Mouse (Mus musculus) frontal cortex, adult (tissue): ENCODE measurements at regions not wholly inside any gene's neighbourhood (a gene's known extent, or its start where the extent isn't known, plus 50 kb on each side); places are given as distances from the start of the nearest gene placed in this dataset.

Experiments used
- ATAC-seq: cut with Nextera tagmentation; 2 replicates; pipeline ENCODE4 v1.9.2; 2017; ENCODE audit warnings: mild to moderate bottlenecking, moderate library complexity, mixed read lengths; ENCODE audit not compliant: low TSS enrichment

- no peak for ATAC-seq
These were observed 355.5 kb upstream of the Prox1 start for GRCm38 (mm10) chr1:190526046-190526445.

- ATAC-seq, result no peak
These were observed 329.6 kb upstream of the Prox1 start for GRCm38 (mm10) chr1:190500106-190500505.

GRCm38 (mm10) chr1:190497474-190497873, 327.0 kb upstream of the Prox1 start:
- ATAC-seq, result no peak

- ATAC-seq, result peak; percentile 62
These were observed 325.4 kb upstream of the Prox1 start for GRCm38 (mm10) chr1:190495741-190496520.

GRCm38 (mm10) chr1:190486551-190487104, 316.1 kb upstream of the Prox1 start:
- no peak for ATAC-seq

GRCm38 (mm10) chr1:190483366-190483765, 312.9 kb upstream of the Prox1 start:
- ATAC-seq, result no peak

GRCm38 (mm10) chr1:190481071-190481470, 310.6 kb upstream of the Prox1 start:
- ATAC-seq, result no peak

- ATAC-seq, result no peak
These were observed 310.1 kb upstream of the Prox1 start for GRCm38 (mm10) chr1:190480601-190481000.

- no peak for ATAC-seq
These were observed 302.2 kb upstream of the Prox1 start for GRCm38 (mm10) chr1:190472761-190473160.

GRCm38 (mm10) chr1:190470336-190470735, 299.8 kb upstream of the Prox1 start:
- ATAC-seq, result no peak

GRCm38 (mm10) chr1:190457541-190458061, 287.1 kb upstream of the Prox1 start:
- ATAC-seq, result no peak

GRCm38 (mm10) chr1:190453549-190453948, 283.0 kb upstream of the Prox1 start:
- no peak for ATAC-seq

GRCm38 (mm10) chr1:190452115-190452842, 281.8 kb upstream of the Prox1 start:
- ATAC-seq, result no peak

- ATAC-seq, result no peak
These were observed 277.7 kb upstream of the Prox1 start for GRCm38 (mm10) chr1:190448263-190448662.

GRCm38 (mm10) chr1:190447253-190447652, 276.7 kb upstream of the Prox1 start:
- ATAC-seq, result no peak

- ATAC-seq, result no peak
These were observed 276.2 kb upstream of the Prox1 start for GRCm38 (mm10) chr1:190446676-190447075.

GRCm38 (mm10) chr1:190444366-190444765, 273.9 kb upstream of the Prox1 start:
- ATAC-seq, result no peak

GRCm38 (mm10) chr1:190443234-190443633, 272.7 kb upstream of the Prox1 start:
- ATAC-seq, result no peak

- no peak for ATAC-seq
These were observed 271.7 kb upstream of the Prox1 start for GRCm38 (mm10) chr1:190442166-190442565.

- no peak for ATAC-seq
These were observed 268.3 kb upstream of the Prox1 start for GRCm38 (mm10) chr1:190438789-190439188.

- no peak for ATAC-seq
These were observed 252.4 kb upstream of the Prox1 start for GRCm38 (mm10) chr1:190422874-190423273.

- peak; percentile 78 for ATAC-seq
These were observed 249.2 kb upstream of the Prox1 start for GRCm38 (mm10) chr1:190419709-190420108.

- ATAC-seq, result no peak
These were observed 246.8 kb upstream of the Prox1 start for GRCm38 (mm10) chr1:190417326-190417725.
